Mouse (Mus musculus) liver, postnatal 0 days (tissue): ENCODE measurements around the gene Dppa5a. TPM values are rescaled to one million over a fixed set of nuclear protein-coding genes. Genes with fewer than 3 reads are reported as not detected.
"Not testable (repeated sequence)": the region's sequence is repeated elsewhere in the genome, so short reads cannot be mapped to it uniquely, and the experiment has no call there.

ENCODE experiments used
- ATAC-seq: fragments of 200-750 bp; cut with Nextera tagmentation; 2 replicates; pipeline ENCODE4 v1.8.0; 2017; ENCODE audit warnings: mild to moderate bottlenecking, moderate library complexity
- DNase-seq: peaks from one replicate; pipeline ENCODE4 v3.0.0-alpha.2; 2016
- H3K27ac ChIP-seq: fragments of 300-500 bp; sonication (generic); 2 replicates; pipeline ENCODE4 v1.5.1; 2014; ENCODE audit warnings: antibody characterized with exemption, moderate library complexity, mild to moderate bottlenecking, low read depth
- H3K27me3 ChIP-seq: fragments of 300-500 bp; sonication (generic); 2 replicates; pipeline ENCODE4 v1.6.1; 2014; ENCODE audit warnings: low read length, control low read depth, mixed read lengths; ENCODE audit not compliant: insufficient read depth
- H3K36me3 ChIP-seq: fragments of 300-500 bp; sonication (generic); replicated peaks from 2 replicates; pipeline ENCODE4 v1.6.1; 2014; ENCODE audit warnings: mild to moderate bottlenecking, control low read depth, low read length, moderate library complexity, mixed read lengths; ENCODE audit not compliant: insufficient read depth
- H3K4me1 ChIP-seq: fragments of 300-500 bp; sonication (generic); 2 replicates; pipeline ENCODE4 v1.6.1; 2014; ENCODE audit warnings: antibody characterized with exemption, mild to moderate bottlenecking, control low read depth; ENCODE audit not compliant: insufficient read depth
- H3K4me2 ChIP-seq: fragments of 300-500 bp; sonication (generic); 2 replicates; pipeline ENCODE4 v1.6.1; 2014; ENCODE audit warnings: low read depth, mild to moderate bottlenecking, low read length, moderate library complexity, mixed read lengths
- H3K4me3 ChIP-seq: fragments of 300-500 bp; sonication (generic); 2 replicates; pipeline ENCODE4 v1.5.1; 2014; ENCODE audit warnings: low read depth, low read length
- H3K9ac ChIP-seq: fragments of 300-500 bp; sonication (generic); replicated peaks from 2 replicates; pipeline ENCODE4 v1.6.1; 2014; ENCODE audit warnings: mild to moderate bottlenecking, moderate library complexity
- H3K9me3 ChIP-seq: fragments of 300-500 bp; sonication (generic); 2 replicates; pipeline ENCODE4 v1.6.1; 2016; ENCODE audit warnings: mild to moderate bottlenecking, control low read depth, low read length, mixed read lengths
- CTCF ChIP-seq: sonication (generic); IDR thresholded peaks from 2 replicates; pipeline ENCODE4 v1.5.1; 2016; ENCODE audit warnings: antibody characterized with exemption, low read depth
- EP300 ChIP-seq: IDR thresholded peaks from 2 replicates; pipeline ENCODE4 v1.6.1; 2016; ENCODE audit warnings: antibody characterized with exemption, low read depth, mild to moderate bottlenecking
- WGBS: fragments of 180-500 bp; shearing (Covaris S2); extraction: QIAGEN DNeasy Blood & Tissue Kit; methylation state at CpG from one replicate; pipeline ENCODE4 v1.1.7; 2014; ENCODE audit not compliant: insufficient replicate concordance; 5-methylcytosine and 5-hydroxymethylcytosine counted together
- polyA plus RNA-seq: library from polyadenylated mRNA; unstranded; fragments of >200 nt; fragmentation: Nextera tagmentation; extraction: Ambion mirVana; gene quantifications from 2 replicates; pipeline ENCODE4 v1.2.1, GENCODE M21; 2015

The Dppa5a gene
- polyA plus RNA-seq, 1 experiment from 2014 or later: not detected

DNA sequence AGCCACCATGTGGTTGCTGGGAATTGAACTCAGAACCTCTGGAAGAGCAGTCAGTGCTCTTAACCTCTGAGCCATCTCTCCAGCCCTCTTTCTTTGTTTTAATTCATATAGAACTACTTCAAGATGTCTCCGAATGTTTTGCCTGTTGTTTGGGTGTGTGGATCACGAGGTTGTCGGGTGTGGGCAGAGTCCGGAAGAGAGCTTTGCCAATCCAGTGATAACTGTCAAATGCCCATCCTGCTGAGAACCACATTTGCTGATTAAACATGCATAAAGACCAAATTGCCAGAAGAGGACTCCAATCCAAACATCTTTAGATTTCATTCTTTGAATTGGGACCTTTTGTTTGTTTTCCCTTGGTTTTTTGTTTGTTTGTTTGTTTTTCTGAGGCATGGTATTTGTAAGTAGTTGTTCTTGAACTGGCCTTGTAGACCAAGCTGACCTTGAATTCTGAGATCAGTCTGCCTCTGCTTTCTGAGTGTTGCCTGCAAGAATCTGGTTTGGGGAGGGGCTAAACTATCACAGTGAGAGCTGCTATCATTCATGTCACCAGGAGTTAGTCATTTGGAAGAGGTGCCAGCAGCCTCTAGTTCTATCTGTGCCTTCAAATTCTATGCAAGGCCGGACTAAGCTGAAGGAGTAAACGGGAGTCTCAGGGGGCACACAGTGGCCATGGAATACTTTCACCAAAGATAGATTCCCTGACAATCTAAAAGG is 16.3 kb downstream of the Dppa5a start:
- H3K4me1 ChIP-seq: peaks cover 3% of the 10 kb centered on the region; the same call in 1 of the 2 replicates
- H3K4me2 ChIP-seq: no peak overlapping the region
- no peak for TF ChIP-seq CTCF
- TF ChIP-seq EP300: no peak
- no peak overlapping the region for H3K4me3 ChIP-seq
- no peak for DNase-seq
- WGBS: 63% methylated on average over 6 of the region's 6 CpGs
- H3K27me3 ChIP-seq: no peaks in the 10 kb centered on the region
- ATAC-seq: no peak
- H3K9me3 ChIP-seq: no peaks in the 10 kb centered on the region
- no peak overlapping the region for H3K9ac ChIP-seq
- H3K27ac ChIP-seq: no peak overlapping the region
- H3K36me3 ChIP-seq: no peaks in the 10 kb centered on the region

DNA sequence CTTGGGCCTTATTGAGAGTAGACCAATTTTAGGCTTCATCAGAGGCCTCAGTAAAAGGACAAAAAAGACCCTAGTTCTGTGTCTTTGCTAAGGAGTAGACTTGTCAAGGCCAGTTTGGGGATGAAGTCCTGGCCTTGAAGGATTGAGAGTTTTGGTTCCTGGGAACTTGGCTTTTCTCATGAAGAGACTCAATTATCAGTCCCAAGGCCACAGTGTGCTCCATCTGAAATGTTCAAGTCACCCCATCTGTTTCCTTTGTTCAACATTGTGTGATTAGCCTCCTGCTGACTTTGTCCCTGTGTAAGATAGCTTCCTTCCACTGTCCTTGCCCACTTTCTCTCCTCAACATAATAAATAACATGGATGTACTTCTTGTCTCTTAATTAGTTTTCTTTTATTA is 18.0 kb downstream of the Dppa5a start:
- H3K9ac ChIP-seq, DNase-seq, H3K4me3 ChIP-seq, ATAC-seq, H3K9me3 ChIP-seq, H3K27ac ChIP-seq, H3K4me2 ChIP-seq, H3K27me3 ChIP-seq, H3K4me1 ChIP-seq, H3K36me3 ChIP-seq: not testable (repeated sequence)

DNA sequence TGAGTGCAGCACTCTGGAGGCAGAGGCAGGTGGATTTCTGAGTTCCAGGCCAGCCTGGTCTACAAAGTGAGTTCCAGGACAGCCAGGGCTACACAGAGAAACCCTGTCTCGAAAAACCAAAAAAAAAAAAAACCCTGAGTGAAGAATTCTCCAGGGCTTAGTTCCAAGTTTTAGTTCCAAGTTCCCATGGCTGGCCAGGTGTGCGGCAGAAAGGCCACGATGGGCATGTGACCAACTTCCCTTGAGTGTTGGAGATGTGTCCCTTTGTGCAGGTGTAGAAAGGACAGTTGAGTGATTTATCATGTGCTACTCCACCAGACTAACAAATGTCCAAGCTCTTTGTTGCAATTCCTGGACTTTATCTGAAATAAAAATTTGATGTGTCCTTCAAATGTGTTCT is 18.8 kb downstream of the Dppa5a start:
- WGBS: 79% methylated on average over 3 of the region's 3 CpGs
- not testable (repeated sequence) for H3K4me2 ChIP-seq, H3K27ac ChIP-seq, ATAC-seq, H3K27me3 ChIP-seq, H3K4me1 ChIP-seq, H3K9me3 ChIP-seq, H3K36me3 ChIP-seq, H3K4me3 ChIP-seq, H3K9ac ChIP-seq, DNase-seq

GRCm38 (mm10) chr9:78348206-78349004 is 19.6 kb downstream of the Dppa5a start:
- H3K4me3 ChIP-seq, H3K36me3 ChIP-seq, H3K9ac ChIP-seq, H3K9me3 ChIP-seq, H3K4me1 ChIP-seq, DNase-seq, H3K4me2 ChIP-seq, H3K27me3 ChIP-seq, H3K27ac ChIP-seq: not testable (repeated sequence)
- 50% methylated on average over 6 of the region's 6 CpGs for WGBS
- peak; percentile 88 for ATAC-seq

DNA sequence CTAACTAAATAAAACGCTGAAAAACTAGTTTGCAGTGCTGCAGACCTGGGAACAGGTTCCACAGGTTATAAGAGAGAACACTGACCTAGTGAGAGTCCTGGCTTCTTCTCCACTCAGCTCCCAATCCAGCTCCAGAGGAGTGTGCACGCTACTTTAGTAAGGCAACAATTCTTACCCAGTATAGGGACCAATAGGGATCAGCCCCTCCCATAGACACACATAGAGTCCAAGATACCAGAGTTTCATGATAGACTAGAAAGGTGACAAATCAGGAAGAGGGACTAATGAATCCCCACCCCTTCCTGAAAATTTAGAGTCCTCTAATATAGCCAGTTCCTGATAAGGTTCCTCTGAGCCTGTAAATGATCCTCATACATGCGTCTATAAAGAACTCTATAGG is 21.0 kb downstream of the Dppa5a start:
- 45% methylated on average over 3 of the region's 3 CpGs for WGBS
- H3K9me3 ChIP-seq: no peaks in the 10 kb centered on the region
- H3K4me1 ChIP-seq: no peaks in the 10 kb centered on the region
- TF ChIP-seq CTCF: no peak
- TF ChIP-seq EP300: no peak
- H3K4me2 ChIP-seq: no peak overlapping the region
- H3K4me3 ChIP-seq: no peak overlapping the region
- no peak for ATAC-seq
- no peaks in the 10 kb centered on the region for H3K36me3 ChIP-seq
- H3K27me3 ChIP-seq: no peaks in the 10 kb centered on the region
- no peak overlapping the region for H3K9ac ChIP-seq
- no peak overlapping the region for H3K27ac ChIP-seq
- DNase-seq: no peak

GRCm38 (mm10) chr9:78345235-78345634 is 22.7 kb downstream of the Dppa5a start:
- H3K4me1 ChIP-seq, H3K27ac ChIP-seq, ATAC-seq, H3K4me3 ChIP-seq, H3K36me3 ChIP-seq, DNase-seq, H3K9ac ChIP-seq, H3K27me3 ChIP-seq, H3K4me2 ChIP-seq, H3K9me3 ChIP-seq: not testable (repeated sequence)
- 44% methylated on average over 4 of the region's 4 CpGs for WGBS

DNA sequence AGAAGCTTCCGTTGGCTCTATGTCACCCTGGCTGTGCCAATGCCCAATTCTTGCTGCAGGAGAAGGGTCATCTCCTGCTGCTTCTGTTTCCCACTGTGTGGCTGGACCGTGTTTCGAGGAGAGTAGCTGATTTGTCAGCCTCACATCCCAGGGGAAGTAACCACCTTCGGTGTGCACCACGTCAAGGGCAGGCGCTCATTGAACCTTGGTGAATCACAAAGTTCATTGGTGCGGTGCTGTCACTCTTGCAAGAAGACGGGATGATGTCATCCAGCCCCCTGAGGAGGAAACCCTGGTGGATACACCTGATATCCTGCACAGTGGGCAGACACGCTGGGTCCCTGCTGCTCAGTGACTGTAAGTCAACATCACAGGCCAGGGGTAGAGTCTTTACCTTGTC is 24.9 kb downstream of the Dppa5a start:
- not testable (repeated sequence) for H3K9me3 ChIP-seq, H3K27me3 ChIP-seq, H3K36me3 ChIP-seq, H3K4me1 ChIP-seq, H3K9ac ChIP-seq, DNase-seq, H3K27ac ChIP-seq, ATAC-seq, H3K4me2 ChIP-seq, H3K4me3 ChIP-seq
- WGBS: 78% methylated on average over 9 of the region's 9 CpGs

- not testable (repeated sequence) for H3K36me3 ChIP-seq, H3K9me3 ChIP-seq, H3K27ac ChIP-seq, H3K4me3 ChIP-seq, ATAC-seq, H3K27me3 ChIP-seq, H3K4me2 ChIP-seq, H3K9ac ChIP-seq, H3K4me1 ChIP-seq, DNase-seq
- 74% methylated on average over 4 of the region's 4 CpGs for WGBS
These were observed 25.5 kb downstream of the Dppa5a start for GRCm38 (mm10) chr9:78342494-78342893.
